Mouse (Mus musculus) cortical plate, adult 2 months (tissue): Measurements from ENCODE around the gene Prpf39.

Source experiments
- CTCF ChIP-seq: fragments of 200-500 bp; IDR thresholded peaks from 2 replicates; pipeline ENCODE4 v1.5.1; 2011; ENCODE audit warnings: mild to moderate bottlenecking, control low read depth, low read length; ENCODE audit not compliant: insufficient read depth; ENCODE audit errors: extremely low read depth
- POLR2A ChIP-seq: fragments of 200-500 bp; IDR thresholded peaks from 2 replicates; pipeline ENCODE4 v1.6.1; 2011; ENCODE audit warnings: mild to moderate bottlenecking, low read length, control low read depth; ENCODE audit not compliant: insufficient read depth; ENCODE audit errors: extremely low read depth

DNA sequence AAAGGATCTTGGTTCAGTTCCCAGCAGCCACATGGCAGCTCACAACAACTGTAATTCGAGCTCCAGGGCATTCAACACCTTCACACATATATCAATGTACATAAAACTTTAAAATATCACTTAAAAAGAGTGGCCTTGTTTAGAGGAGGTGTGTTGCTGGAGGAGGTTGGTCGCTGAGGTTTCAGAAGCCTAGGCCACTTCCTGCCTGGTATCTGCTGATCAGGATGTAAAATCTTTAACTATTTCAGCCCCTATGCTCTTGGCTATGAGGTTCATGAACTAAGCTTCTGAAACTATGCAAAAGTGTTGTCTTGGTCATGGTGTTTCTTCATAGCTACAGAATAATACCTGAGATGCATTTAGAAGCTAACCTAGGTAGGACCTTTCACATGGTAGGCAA, 29.1 kb downstream of the Prpf39 start:
- TF ChIP-seq CTCF = no peak
- TF ChIP-seq POLR2A = no peak
